ENCODE assay signal across 8 mouse cellular contexts in genomic region chr3:94477981-94478422, GRCm38 (mm10). TPM values are rescaled to one million over a fixed set of nuclear protein-coding genes. Genes with fewer than 3 reads are reported as not detected.
DNase-seq lines count a peak whose midpoint lies in the region; ATAC-seq and TF ChIP-seq lines count a peak whose summit lies in the region.

Celf3 (plus strand) TSS chr3:94478295.

- H3K27ac ChIP-seq in lung, postnatal 0 days (ENCODE audit: low read length) = no peak within 1 kb of the TSS
- peak within 1 kb of the TSS; percentile 89 for H3K27ac ChIP-seq in hindbrain, embryonic 15.5 days (replicated peaks)
- no peak within 1 kb of the TSS for H3K27ac ChIP-seq in limb, embryonic 13.5 days

- no peaks in the 10 kb centered on the region for H3K4me1 ChIP-seq in lung, postnatal 0 days (ENCODE audit: insufficient read depth, low read depth, low read length)
- peaks cover 61% of the 10 kb centered on the region for H3K4me1 ChIP-seq in hindbrain, embryonic 15.5 days (replicated peaks)
- peaks cover 7% of the 10 kb centered on the region for H3K4me1 ChIP-seq in limb, embryonic 13.5 days

- peak; percentile 17 for DNase-seq in lung, postnatal 0 days (ENCODE audit: low spot score)
- no peak for DNase-seq in lung, adult 18-20 months
- peak; percentile 76 for DNase-seq in embryo, embryonic 11 days
- DNase-seq in retina, embryonic 14.5 days (ENCODE audit: low spot score) = peak; percentile 81
- DNase-seq in thymus, postnatal 25 days = no peak
- DNase-seq in urinary bladder, postnatal 25 days (ENCODE audit: low spot score) = no peak

- no peak for ATAC-seq in lung, postnatal 0 days
- peak; percentile 93 for ATAC-seq in hindbrain, embryonic 15.5 days (ENCODE audit: low FRiP score, low read depth)
- ATAC-seq in limb, embryonic 13.5 days (ENCODE audit: low FRiP score, low read depth) = no peak; the same call in 1 of the 2 replicates

- H3K9ac ChIP-seq in lung, postnatal 0 days (replicated peaks; ENCODE audit: low read depth) = no peak within 1 kb of the TSS
- H3K9ac ChIP-seq in hindbrain, embryonic 15.5 days = peak within 1 kb of the TSS; percentile 89
- no peak within 1 kb of the TSS for H3K9ac ChIP-seq in limb, embryonic 13.5 days

- H3K9me3 ChIP-seq in lung, postnatal 0 days (ENCODE audit: low read length) = no peaks in the 10 kb centered on the region
- no peaks in the 10 kb centered on the region for H3K9me3 ChIP-seq in hindbrain, embryonic 15.5 days
- H3K9me3 ChIP-seq in limb, embryonic 13.5 days = no peaks in the 10 kb centered on the region

- H3K36me3 ChIP-seq in lung, postnatal 0 days (ENCODE audit: insufficient read depth, low read length) = no peaks in the 10 kb centered on the region
- peaks cover 9% of the 10 kb centered on the region; the same call in 1 of the 2 replicates for H3K36me3 ChIP-seq in hindbrain, embryonic 15.5 days
- no peaks in the 10 kb centered on the region for H3K36me3 ChIP-seq in limb, embryonic 13.5 days

- under 1% methylated on average over 14 of the region's 14 CpGs for WGBS in lung, postnatal 0 days
- 0% methylated on average over 14 of the region's 14 CpGs for WGBS in hindbrain, embryonic 15.5 days
- WGBS in limb, embryonic 13.5 days = 3% methylated on average over 10 of the region's 14 CpGs

- TF ChIP-seq CTCF in lung, postnatal 0 days (IDR thresholded peaks at IDR 0.05) = no peak

- no peak for TF ChIP-seq EP300 in lung, postnatal 0 days (IDR thresholded peaks at IDR 0.05)

- H3K27me3 ChIP-seq in lung, postnatal 0 days (replicated peaks; ENCODE audit: insufficient read depth, low read length) = 0 out of 2 replicates have a peak, but pooled peaks cover 5% of the 10 kb centered on the region
- H3K27me3 ChIP-seq in hindbrain, embryonic 15.5 days = no peaks in the 10 kb centered on the region
- H3K27me3 ChIP-seq in limb, embryonic 13.5 days = peaks cover 42% of the 10 kb centered on the region

- H3K4me2 ChIP-seq in lung, postnatal 0 days (replicated peaks; ENCODE audit: low read depth, low read length) = no peak within 1 kb of the TSS
- H3K4me2 ChIP-seq in hindbrain, embryonic 15.5 days = peak within 1 kb of the TSS; percentile 78
- H3K4me2 ChIP-seq in limb, embryonic 13.5 days (replicated peaks) = peak within 1 kb of the TSS; percentile 27; the same call in 1 of the 2 replicates

- no peak within 1 kb of the TSS for H3K4me3 ChIP-seq in lung, postnatal 0 days (ENCODE audit: low read depth, low read length)
- H3K4me3 ChIP-seq in hindbrain, embryonic 15.5 days = peak within 1 kb of the TSS; percentile 73
- H3K4me3 ChIP-seq in limb, embryonic 13.5 days = no peak within 1 kb of the TSS

RNA-seq across cellular contexts. Expression of gene Celf3, which starts in this region (rescaled TPM):
- polyA plus RNA-seq in lung, postnatal 0 days (2015; fragmentation: Nextera tagmentation; extraction: Ambion mirVana) = 0.80 and 1.2 TPM in 2 replicates
- 219 and 232 TPM in 2 replicates for polyA plus RNA-seq in hindbrain, embryonic 15.5 days (2015; fragmentation: Nextera tagmentation; extraction: Ambion mirVana)
- polyA plus RNA-seq in limb, embryonic 13.5 days (2015; fragmentation: Nextera tagmentation; extraction: Ambion mirVana) = 2.4 and 3.7 TPM in 2 replicates

Comparison
In these comparisons a context has a peak if more than half of its experiments do, and no peak if none do; other contexts are left out.
1. RNA of gene Celf3 (polyA plus RNA-seq): 219 to 232 TPM in hindbrain, embryonic 15.5 days; 2.4 to 3.7 TPM in limb, embryonic 13.5 days and 0.80 to 1.2 TPM in lung, postnatal 0 days; every median in the first group is over 10 times any median in the second.
2. DNase-seq: peak in lung, postnatal 0 days (single experiment), embryo, embryonic 11 days (single experiment) and retina, embryonic 14.5 days (single experiment); none in lung, adult 18-20 months (0 of 2), thymus, postnatal 25 days (single experiment) and urinary bladder, postnatal 25 days (single experiment).